Mouse (Mus musculus) lung, postnatal 4 days (tissue): ENCODE data around the gene Cyp2j6.
"Not testable (repeated sequence)": the region's sequence is repeated elsewhere in the genome, so short reads cannot be mapped to it uniquely, and the experiment has no call there.

Experiments used
- DNase-seq, 2 experiments: peaks; one replicate each; pipeline ENCODE4 v3.0.0; 2021

Gene Cyp2j6

GRCm38 (mm10) chr4:96553133-96553819, at the start of gene Cyp2j6:
Gene Cyp2j6 (minus strand): TSS chr4:96553661.
- DNase-seq: peak; percentile 37 to 54

- peak in 1 of 2 experiments; percentile 73 for DNase-seq
Measured at GRCm38 (mm10) chr4:96591791-96592150, 38.3 kb upstream of the Cyp2j6 start.

GRCm38 (mm10) chr4:96590911-96591790, 37.7 kb upstream of the Cyp2j6 start, which contains the start of gene Cyp2j9:
Gene Cyp2j9 (minus strand): TSS chr4:96591578.
- peak; percentile 78 to 83 for DNase-seq

GRCm38 (mm10) chr4:96581425-96582088, 28.1 kb upstream of the Cyp2j6 start:
- DNase-seq: no peak

- not testable (repeated sequence) for DNase-seq
Measured at GRCm38 (mm10) chr4:96580351-96580750, 26.9 kb upstream of the Cyp2j6 start.

GRCm38 (mm10) chr4:96569442-96569841, 16.0 kb upstream of the Cyp2j6 start:
- no peak for DNase-seq

- DNase-seq: no peak
Measured at GRCm38 (mm10) chr4:96567988-96568387, 14.5 kb upstream of the Cyp2j6 start.

- DNase-seq: no peak
Measured at GRCm38 (mm10) chr4:96565808-96566207, 12.3 kb upstream of the Cyp2j6 start.

- no peak for DNase-seq
Measured at GRCm38 (mm10) chr4:96560464-96560863, 7.0 kb upstream of the Cyp2j6 start.

- DNase-seq: no peak
Measured at GRCm38 (mm10) chr4:96559781-96560180, 6.3 kb upstream of the Cyp2j6 start.

- no peak for DNase-seq
Measured at GRCm38 (mm10) chr4:96551619-96552018, 1.8 kb downstream of the Cyp2j6 start.

- DNase-seq: no peak
Measured at GRCm38 (mm10) chr4:96545976-96546375, 7.5 kb downstream of the Cyp2j6 start.

- DNase-seq: no peak
Measured at GRCm38 (mm10) chr4:96525772-96526171, 27.7 kb downstream of the Cyp2j6 start.

- no peak for DNase-seq
Measured at GRCm38 (mm10) chr4:96522256-96522655, 31.2 kb downstream of the Cyp2j6 start.

GRCm38 (mm10) chr4:96510083-96510482, 43.4 kb downstream of the Cyp2j6 start:
- DNase-seq: no peak

GRCm38 (mm10) chr4:96507286-96507685, 46.2 kb downstream of the Cyp2j6 start, which contains the start of gene Cyp2j8:
Gene Cyp2j8 (minus strand): TSS chr4:96507386.
- DNase-seq: no peak
